Mouse (Mus musculus) urinary bladder, postnatal 10 days (tissue): ENCODE measurements around the gene Psmd3.
"Not testable (repeated sequence)": the region's sequence is repeated elsewhere in the genome, so short reads cannot be mapped to it uniquely, and the experiment has no call there.

ENCODE experiments used
- DNase-seq: peaks from one replicate; pipeline ENCODE4 v3.0.0; 2022; ENCODE audit warnings: low spot score

Gene Psmd3

DNA sequence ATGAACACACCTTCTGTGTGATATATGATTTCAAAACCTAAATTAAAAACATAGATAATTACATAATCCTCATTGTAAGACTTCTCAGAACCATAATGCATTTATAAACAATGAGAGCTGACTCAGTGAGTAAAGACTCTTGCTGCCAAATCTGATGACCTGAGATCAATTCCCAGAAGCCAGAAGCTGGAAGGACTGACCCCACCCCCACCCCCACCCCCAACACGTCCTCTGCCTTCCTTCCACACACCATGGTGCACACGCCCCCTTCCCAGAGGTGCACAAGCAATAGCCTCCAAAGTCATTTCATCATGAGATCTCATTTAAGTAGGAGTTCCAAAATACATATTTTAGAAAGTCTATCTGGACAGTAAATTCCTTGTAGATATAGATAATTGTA lies 38.4 kb downstream of the Psmd3 start:
- DNase-seq, result no peak

DNA sequence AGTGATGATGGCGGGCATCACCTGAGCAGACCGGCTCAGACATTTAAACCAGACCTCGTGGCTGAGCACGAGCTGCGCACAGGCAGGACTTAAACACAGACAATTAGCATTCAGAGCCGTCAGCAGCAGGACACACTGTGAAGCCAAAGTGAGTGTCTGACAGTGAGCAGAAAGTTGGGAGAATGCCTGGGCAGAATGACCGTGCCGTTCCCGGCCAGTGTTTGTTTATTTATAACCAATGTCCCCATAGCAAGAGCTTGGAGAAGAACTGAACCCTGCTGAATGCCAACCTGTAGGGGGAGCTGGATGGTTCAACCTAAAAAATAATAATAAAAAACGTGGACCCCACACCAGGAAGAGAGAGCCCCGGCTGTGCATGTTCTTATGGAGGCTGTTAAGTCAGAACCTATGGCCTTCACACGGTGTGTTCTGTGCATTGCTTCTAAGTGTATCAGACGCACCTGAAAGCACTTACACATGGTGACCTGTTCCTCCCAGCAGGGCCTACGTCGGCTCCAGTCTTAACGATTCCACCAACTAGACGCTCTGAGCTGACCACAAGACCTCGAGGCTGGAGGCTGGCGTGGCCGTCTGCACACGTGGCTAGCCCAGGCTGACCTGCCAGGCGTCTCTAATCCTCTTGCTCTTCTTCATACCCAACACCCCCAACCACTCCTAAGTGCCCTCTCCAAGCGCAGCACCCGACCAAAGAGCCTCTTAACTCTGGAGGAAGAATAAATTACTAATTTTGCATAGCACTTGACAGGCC lies 39.3 kb downstream of the Psmd3 start:
- DNase-seq, result no peak

DNA sequence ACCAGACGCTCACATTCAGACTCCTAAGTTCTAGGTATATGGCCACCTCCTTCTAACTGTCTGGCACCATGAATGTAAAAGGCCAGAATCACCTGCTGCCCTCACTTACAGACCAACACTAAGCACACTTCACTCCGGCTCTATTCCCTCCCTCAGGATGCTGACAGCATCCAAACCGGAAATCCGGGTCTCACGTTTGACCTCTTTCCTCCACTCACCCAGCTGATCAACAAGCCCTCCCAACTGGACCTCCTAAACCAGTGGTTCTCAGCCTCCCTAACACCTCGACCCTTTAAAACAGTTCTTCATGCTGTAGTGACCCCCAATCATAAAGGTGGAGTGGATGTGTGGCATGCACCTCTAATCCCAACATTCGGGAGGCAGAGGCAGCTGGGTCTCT lies 40.7 kb downstream of the Psmd3 start:
- DNase-seq, result no peak

DNA sequence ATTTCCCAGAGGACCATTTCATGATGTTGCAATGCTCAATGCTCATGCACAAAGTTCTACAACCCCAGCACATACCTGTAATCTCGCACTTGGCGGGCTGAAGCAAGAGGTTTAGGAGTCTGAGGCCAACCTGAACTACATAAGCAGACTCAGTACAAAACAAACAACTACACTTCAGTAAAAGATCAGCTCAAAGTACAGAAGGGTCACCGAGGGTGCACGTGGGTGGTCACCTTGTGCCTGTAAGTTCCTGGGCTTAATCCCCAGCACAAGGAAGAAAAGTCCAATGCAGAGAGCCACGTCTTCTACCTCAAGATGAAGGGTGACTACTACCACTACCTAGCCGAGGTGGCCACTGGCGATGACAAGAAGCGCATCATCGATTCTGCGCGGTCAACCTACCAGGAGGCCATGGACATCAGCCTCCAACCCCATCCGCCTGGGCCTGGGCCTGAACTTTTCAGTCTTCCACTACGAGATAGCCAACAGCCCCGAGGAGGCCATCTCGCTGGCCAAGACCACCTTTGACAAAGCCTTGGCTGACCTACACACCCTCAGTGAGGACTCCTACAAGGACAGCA lies 43.7 kb downstream of the Psmd3 start:
- no peak for DNase-seq

DNA sequence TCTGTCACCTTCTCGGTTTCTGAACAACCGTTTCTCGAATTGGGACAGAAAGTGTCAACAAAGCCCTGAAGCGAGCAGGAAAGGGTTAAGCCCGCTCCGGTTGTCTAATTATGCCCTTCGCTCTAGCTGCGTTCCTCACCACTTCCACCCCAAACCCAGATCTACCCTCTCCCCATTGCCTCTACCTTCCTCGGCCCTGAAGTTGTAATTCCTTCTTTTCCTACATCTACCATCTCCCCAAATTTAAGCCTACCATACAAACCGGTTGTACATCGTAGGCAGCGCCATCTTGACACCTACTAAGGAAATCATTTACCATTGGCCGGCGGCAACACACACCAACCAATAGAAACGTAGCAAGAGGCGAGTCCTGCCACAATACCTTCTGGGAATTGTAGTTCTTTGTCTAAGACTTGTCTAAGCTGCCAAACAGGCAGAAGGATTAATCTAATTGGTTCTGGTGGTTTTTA lies 46.8 kb downstream of the Psmd3 start, which contains the start of gene Med24:
Med24 (minus strand) TSS at position 317 of the 470 bp plus-strand sequence.
- no peak for DNase-seq

DNA sequence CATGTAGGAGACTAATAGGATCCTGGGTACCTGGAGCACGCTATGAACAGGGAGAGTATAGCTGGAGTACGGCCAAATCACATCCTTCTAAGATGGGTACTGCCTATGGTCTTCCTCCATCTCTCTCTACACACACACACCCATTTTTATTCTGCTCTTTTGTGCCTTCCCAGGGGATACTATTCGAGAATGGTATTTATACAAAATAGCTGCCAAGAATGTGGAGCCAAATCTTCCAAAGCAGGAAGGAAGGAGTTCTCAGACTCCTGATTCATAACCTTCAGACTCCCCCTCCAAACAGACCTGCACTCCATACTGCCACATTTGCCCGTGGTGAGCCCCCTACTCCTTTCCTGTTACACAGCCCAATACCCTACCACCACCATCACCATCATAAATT lies 48.4 kb downstream of the Psmd3 start:
- no peak for DNase-seq

DNA sequence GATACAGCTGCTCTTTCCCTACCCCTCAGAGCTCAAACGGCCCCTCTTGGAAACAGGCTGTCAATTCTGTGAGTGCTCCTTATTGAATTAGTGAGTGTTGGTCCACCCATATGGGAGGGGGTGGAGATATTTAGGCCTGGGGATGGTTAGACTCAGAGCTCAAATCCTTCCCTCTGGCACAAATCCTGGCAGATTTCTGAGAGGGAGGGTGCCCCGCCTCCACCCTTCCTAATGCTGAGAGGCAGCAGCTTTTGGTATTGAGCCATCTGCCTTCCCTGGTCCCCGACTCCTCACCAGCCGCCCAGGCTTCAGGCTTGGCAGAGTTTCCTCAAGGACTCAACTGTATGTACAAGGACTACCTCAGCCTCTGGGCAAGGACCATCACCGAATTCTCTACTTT lies 48.8 kb downstream of the Psmd3 start:
- DNase-seq, result no peak

DNA sequence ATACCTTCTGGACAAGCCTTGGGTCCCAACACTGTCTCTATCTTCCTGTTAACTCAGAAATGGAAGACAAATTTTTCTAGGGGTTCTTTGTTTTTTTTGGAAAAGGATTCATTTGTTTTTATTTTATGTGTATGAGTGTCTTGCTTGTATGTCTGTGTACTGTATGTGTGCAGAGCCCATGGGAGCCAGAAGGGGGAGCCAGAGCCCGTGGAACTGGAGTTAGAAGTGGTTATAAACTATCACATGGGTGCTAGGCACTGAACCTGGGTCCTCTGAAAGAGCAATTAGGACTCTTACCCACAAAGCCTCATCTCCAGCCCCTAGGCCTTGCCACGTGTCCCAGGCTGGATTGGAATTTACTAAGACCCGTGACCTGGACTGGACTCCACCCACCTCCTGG lies 51.7 kb downstream of the Psmd3 start:
- DNase-seq, result no peak

DNA sequence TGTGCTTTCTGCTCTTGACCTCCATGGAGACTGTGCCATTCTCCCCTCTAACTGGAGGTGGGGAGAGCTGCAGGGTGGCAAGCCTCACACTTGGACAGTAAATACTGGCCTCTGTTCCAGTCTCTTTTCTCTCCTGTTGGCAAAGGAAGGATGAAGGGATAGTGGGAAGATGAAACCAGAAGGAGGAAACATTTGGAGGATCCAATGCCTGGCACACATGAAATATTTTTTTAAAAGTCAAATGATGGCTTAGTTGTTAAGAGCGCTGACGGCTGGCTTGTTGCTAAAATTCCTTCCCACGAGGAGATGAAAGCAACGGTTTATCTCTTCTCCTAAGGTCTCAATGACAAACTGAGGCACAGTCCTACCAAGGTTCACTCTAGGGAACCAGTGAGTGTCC lies 52.8 kb downstream of the Psmd3 start:
- DNase-seq, result no peak

DNA sequence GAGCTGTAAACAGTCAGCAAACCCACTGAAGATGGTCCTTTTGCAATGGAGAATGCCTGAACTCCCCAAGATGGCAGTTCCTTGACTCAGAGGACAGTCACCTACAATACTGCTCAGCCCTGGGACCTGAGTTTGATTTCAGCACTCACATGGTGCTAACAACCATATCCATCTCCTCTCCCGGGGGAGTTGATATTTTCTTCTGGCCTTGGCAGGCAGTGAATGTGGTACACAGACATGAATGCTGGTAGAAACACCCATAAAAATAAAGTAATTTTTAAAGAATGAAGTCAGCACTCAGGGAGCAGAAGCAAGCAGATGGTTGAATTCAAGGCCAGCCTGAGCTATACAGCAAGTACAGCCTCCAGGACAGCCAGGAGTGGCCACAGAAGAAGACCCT lies 53.8 kb downstream of the Psmd3 start:
- no peak for DNase-seq

DNA sequence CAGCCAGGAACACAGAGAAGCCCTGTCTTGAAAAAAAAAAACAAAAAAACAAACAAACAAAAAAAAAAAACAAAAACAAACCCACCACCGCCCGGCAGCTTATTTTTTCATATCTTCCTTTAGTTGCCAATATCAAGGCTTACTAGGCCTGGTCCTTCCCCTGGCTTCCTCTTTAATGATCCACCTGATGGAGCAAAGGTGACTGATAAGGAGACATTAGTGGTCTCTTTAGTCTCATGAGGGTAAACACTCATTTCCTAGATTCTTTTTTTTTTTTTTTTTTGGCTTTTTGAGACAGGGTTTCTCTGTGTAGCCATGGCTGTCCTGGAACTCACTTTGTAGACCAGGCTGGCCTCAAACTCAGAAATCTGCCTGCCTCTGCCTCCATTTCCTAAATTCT lies 54.9 kb downstream of the Psmd3 start:
- not testable (repeated sequence) for DNase-seq

DNA sequence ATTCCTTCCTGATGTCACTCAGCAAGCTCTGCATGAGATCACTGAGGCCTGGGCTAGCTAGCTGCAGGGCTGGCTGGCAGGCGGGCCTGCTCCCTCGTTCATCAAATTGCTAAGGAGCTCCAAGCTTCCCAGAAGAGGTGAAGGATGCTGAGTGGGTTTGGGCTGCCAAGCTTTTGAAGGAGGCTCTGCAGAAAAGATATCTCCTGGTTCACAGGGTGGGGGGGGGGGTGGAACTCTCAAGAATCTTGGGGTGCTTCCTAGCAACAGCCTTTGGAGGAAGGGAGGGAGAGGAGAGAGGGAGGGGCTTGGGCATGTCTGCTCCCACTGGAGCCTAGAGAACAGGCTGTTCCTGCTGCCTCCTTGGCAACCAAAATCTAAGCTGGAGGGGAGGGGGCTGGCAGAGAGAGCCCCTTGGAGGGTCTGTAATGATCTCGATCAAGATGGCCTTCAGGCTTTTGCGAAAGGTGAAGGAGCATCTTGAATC lies 56.1 kb downstream of the Psmd3 start:
- DNase-seq, result no peak

DNA sequence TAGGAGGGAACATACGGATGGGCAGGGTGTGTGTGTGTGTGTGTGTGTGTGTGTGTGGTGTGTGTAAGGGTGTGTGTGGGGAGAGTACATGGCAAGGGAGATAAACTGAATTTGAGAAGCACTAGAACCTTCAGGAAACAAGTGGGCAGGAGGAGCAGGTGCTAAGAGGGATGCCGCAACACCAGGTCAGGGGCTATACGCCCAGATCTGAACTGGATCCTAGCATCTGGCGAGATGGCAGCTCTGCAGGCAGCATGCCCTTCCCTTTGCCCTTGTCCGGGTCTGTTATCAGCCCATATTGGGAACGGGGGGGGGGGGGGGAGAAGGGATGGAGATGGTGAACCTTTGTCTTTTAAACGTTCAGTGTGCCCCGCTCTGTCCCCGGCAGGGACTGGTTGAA lies 56.6 kb downstream of the Psmd3 start:
- no peak for DNase-seq

DNA sequence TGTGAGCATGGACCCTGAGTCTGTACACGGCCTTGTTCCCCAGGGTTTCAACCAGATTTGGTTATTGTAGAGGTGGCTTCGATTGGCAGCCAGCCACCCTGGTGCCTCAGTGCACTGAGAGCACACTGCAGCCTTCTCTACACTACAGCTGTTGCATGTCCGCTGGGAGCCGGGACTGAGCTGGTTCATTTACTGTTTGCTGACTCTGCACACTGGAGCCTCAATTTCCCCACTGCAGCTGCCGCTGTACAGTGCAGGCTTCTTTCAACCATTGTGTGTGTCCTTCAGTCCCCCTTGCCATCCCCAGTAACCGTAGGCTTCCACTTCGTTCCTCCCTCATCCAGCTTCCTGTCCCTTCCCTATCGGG lies 57.7 kb downstream of the Psmd3 start:
- DNase-seq, result no peak

DNA sequence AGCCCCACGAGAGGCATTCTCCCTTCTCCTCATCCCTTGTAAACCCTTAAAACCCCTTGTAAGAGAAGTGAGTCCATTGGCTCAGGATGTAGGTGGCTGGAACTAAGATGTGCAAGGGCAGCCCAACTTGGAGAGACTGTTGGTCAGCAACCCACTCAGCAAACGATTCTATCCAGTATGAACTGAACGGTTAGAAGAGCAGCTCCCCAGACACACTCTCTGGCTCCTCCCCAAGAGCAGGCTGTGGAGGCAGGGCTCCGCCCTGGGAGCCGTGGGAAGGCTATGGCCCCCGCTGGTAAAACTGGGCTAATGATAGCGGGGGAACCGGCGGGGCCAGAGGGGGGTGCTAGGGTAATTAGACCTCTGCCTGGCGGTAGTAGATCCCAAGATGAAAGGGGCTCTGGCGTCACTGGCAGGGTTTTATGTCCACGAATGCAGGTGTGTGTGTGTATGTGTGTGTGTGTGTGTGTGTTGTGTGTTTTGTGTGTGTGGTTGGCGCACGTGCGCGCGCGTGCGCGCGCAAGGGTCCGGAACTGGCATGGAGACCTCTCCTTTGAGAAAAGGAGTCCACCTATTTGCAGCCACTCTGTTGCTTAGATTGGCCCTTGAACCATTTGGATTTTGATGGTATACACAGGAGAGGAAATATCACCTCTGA lies 58.2 kb downstream of the Psmd3 start, which contains the start of gene Thra:
Thra (plus strand) TSS at position 246 of the 658 bp plus-strand sequence.
- DNase-seq, result no peak

DNA sequence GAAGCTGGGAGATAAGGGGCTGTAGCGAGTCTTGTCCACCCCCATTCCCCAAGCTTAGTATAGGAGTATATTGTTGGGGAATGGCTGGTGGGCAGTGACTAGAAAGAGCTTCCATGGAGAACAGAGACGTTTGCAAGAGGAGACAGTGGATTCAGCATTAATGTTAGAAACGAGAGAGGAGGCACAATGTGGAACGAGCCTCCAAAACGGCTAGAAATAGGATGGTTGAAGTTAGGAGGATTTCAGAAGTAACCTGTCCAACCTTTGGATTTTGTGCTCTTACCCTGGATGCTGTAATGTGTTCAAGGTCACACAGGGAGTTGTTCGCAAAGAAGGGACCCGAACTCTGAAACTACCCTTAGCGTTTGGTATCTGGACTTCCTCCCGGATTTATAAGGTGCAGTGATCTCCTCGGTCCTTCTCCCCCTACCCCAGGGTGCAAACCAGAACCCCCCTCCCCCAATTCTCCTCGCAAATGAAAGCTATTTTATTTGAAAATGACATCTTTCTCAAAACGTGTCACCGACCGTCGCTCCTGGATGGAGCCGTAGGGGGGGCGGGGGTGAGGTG lies 58.8 kb downstream of the Psmd3 start:
- no peak for DNase-seq

DNA sequence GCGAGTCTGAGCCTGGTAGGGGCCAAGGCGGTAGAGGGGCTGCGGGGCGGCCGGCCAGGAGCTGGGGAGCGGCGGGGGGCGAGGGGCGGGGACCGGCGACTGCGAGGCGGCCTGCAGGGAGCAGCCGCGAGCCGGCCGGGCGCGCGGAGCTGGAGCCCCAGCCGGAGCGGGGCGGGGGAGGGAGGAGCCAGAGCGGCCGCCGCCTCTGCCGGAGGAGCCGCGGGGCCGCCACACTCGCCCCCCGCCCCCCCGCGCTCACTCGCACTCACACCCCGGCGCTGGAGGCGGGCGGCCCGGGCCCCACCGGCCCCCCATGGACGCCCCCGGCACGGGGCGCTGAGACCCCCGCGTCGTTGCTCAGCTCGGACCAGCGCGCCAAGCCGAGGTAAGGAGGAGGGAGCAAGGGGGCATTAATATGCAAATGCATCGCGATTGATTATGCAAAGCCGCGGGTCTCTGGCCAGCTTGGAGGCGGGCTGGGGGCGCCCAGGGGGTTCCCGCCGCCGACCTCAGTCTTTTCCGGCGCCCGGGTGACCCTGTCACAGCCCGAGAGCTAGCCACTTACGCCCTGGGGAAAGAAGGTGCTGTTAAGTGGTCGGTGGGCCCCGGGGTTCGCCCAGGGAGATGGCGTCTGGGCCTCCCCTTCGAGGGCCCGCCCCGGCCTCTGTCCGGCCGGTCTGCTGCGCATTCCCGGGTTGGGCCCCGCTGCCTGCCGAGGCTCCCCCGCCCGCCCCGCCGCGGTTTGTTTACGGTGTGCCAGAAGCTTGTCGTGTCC lies 59.5 kb downstream of the Psmd3 start:
- no peak for DNase-seq

DNA sequence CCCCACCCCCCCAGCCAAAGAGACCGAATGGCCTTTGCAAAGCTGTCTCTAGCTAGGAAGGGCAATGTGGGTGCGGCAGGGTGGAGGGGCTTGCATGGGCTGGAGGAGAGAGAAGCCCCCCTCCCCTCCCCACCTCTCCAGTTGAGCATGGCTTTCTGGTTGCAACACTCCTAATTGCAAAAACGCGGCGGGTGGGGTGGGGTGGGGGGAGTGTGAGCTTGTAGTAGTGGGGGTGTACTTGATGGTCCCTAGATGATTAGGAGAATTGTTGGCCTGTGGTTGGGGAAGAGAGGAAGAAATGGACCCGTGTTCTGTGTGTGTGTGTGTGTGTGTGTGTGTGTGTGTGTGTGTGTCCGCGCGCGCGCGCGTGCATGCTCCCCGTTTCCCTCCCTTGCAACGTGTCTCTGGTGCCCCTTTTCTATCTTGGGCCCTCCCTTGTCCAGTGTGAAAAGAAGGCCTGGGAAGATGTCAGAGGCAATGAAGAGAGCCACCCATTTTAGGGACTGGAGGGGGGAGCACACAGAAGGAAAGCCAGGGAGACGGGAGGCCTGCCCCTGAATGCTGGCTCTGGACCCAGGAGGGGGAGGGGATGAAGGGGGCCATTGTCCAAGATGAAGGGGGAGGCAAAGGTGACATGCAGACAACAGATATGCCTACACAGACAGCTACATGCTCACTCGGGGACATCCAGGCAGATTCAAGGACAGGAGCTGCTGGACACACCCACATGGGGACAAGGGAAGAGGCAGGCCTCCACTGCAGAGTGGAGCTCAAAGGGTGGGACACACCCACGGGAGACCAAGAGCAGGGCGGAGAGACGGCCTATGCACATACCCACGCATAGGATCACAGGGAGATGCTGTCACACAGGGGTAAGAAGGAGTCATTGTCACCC lies 60.3 kb downstream of the Psmd3 start:
- no peak for DNase-seq

DNA sequence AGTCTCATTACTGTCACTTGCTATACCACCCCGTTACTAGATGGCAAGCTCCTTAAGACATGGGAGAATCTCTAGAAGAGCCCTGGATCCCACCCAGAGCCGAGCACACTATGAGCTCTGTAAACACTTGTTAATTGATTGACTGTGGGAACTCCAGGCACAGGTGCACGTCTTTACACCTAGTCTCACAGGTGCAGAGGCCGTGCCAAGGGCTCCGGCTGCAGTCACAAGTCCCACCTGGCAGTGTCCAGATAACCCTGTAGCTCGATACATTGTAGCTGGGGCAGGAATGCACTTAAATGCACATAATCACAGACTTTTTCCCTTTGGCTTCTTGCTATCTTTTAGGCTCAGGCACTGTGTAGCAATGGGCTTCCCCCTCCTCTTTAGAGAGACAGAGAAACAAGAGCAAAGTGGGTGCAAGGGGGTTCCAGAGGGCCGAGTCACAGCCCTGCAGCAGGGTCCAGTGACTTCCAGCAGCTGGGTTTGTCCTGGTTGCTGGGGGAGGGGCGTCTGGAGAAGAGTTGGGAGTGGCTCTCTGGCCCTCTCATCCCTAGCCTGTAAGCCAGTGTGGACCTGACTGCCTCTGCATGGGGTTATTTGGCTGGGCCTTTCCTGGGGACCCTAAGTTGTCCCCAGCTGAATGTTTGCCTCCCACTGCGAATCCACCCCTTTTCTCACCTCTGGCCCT lies 61.4 kb downstream of the Psmd3 start:
- DNase-seq, result no peak

DNA sequence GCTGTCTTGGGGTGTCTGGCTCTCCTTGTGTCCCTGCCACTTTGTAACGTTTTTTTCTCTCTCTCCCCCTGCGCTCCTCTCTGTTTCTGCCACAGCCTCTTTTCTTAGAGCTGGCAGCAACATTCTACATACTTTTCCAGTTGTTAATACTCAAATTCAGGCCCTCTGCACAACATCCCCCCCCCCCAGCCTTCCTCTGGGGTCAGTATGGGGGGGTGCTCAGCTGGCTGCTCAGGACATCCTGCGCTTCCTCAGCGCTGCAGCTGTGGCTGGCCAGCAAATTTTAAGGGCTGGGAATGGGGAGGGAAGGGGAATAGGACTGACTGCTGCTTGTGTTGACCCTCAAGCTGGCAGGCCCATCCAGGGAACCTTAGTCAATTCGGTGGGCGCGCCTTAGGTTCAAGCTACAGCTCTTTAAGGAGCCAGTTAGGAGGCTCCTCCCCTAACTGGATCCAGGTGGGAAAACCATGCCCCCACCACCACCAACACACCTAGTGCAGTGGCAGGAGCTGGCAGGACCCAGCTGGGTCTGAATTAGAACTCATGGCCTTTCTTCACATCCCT lies 62.2 kb downstream of the Psmd3 start:
- no peak for DNase-seq
